Mouse (Mus musculus) hindbrain, postnatal 0 days (tissue): Measurements from ENCODE around the gene Acsm5. TPM values are rescaled to one million over a fixed set of nuclear protein-coding genes. Genes with fewer than 3 reads are reported as not detected.

Experiments
- ATAC-seq: fragments of 200-750 bp; cut with Nextera tagmentation; 2 replicates; pipeline ENCODE4 v1.8.0; 2017; ENCODE audit warnings: mild to moderate bottlenecking, moderate TSS enrichment, moderate library complexity
- DNase-seq: peaks from one replicate; pipeline ENCODE4 v3.0.0-alpha.2; 2015; ENCODE audit warnings: low spot score
- H3K27ac ChIP-seq: fragments of 300-500 bp; sonication (generic); 2 replicates; pipeline ENCODE4 v1.5.1; 2014; ENCODE audit warnings: mild to moderate bottlenecking
- H3K27me3 ChIP-seq: fragments of 300-500 bp; sonication (generic); 2 replicates; pipeline ENCODE4 v1.6.1; 2014; ENCODE audit warnings: low read length, mixed read lengths; ENCODE audit not compliant: insufficient read depth
- H3K36me3 ChIP-seq: fragments of 300-500 bp; sonication (generic); 2 replicates; pipeline ENCODE4 v1.6.1; 2014; ENCODE audit warnings: low read length, mixed read lengths; ENCODE audit not compliant: insufficient read depth
- H3K4me1 ChIP-seq: fragments of 300-500 bp; sonication (generic); 2 replicates; pipeline ENCODE4 v1.6.1; 2014; ENCODE audit warnings: antibody characterized with exemption, low read length, mixed read lengths; ENCODE audit not compliant: insufficient read depth
- H3K4me2 ChIP-seq: fragments of 300-500 bp; sonication (generic); 2 replicates; pipeline ENCODE4 v1.6.1; 2014; ENCODE audit warnings: low read depth, mild to moderate bottlenecking, low read length, moderate library complexity, mixed read lengths
- H3K4me3 ChIP-seq: fragments of 300-500 bp; sonication (generic); 2 replicates; pipeline ENCODE4 v1.5.1; 2014; ENCODE audit warnings: low read length
- H3K9ac ChIP-seq: fragments of 300-500 bp; sonication (generic); replicated peaks from 2 replicates; pipeline ENCODE4 v1.6.1; 2014; ENCODE audit warnings: mild to moderate bottlenecking, low read length, moderate library complexity, mixed read lengths
- H3K9me3 ChIP-seq: fragments of 300-500 bp; sonication (generic); 2 replicates; pipeline ENCODE4 v1.6.1; 2016; ENCODE audit warnings: low read length, mixed read lengths
- CTCF ChIP-seq: IDR thresholded peaks from 2 replicates; pipeline ENCODE4 v1.5.1; 2016; ENCODE audit warnings: antibody characterized with exemption, control low read depth, low read depth
- WGBS: fragments of 180-500 bp; shearing (Covaris S2); extraction: QIAGEN DNeasy Blood & Tissue Kit; methylation state at CpG from one replicate; pipeline ENCODE4 v1.1.7; 2014; 5-methylcytosine and 5-hydroxymethylcytosine counted together
- polyA plus RNA-seq: library from polyadenylated mRNA; unstranded; fragments of >200 nt; fragmentation: Nextera tagmentation; extraction: Ambion mirVana; gene quantifications from 2 replicates; pipeline ENCODE4 v1.2.1, GENCODE M21; 2015
- total RNA-seq: library from RNA; depleted of rRNA; stranded (reverse); fragments of >200 nt; gene quantifications from 2 replicates; pipeline ENCODE4 v1.2.3, GENCODE M21; 2014

Gene Acsm5
- total and polyA plus RNA-seq, 2 experiments from 2014 or later, result 0.16 to 0.25 TPM

DNA sequence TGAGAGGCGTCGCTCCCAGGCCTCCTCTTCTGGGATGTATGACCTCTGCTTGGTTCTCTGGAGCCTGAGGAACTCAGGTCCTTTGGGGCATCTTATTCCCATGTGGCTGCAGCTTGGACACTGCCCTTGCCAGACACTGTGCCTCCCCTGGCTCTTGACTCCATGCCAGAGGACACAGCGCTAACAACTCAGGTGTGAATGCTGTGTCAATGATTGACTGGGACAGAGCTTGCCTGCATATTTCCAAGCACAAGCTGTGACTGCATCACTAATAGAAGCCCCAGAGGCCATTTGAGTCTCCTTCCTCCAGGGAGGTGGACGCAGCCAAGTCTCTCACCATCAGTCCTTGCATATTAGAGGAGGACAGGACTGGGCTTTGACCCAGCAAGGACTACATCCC lies 8.1 kb upstream of the Acsm5 start:
- no peaks in the 10 kb centered on the region for H3K36me3 ChIP-seq
- ATAC-seq, result no peak
- TF ChIP-seq CTCF, result no peak
- H3K4me1 ChIP-seq, result no peaks in the 10 kb centered on the region
- no peak overlapping the region for H3K4me2 ChIP-seq
- no peak overlapping the region for H3K9ac ChIP-seq
- H3K27me3 ChIP-seq, result no peaks in the 10 kb centered on the region
- DNase-seq, result no peak
- no peaks in the 10 kb centered on the region for H3K9me3 ChIP-seq
- 82% methylated on average over 4 of the region's 4 CpGs for WGBS
- H3K4me3 ChIP-seq, result no peak overlapping the region
- no peak overlapping the region for H3K27ac ChIP-seq

DNA sequence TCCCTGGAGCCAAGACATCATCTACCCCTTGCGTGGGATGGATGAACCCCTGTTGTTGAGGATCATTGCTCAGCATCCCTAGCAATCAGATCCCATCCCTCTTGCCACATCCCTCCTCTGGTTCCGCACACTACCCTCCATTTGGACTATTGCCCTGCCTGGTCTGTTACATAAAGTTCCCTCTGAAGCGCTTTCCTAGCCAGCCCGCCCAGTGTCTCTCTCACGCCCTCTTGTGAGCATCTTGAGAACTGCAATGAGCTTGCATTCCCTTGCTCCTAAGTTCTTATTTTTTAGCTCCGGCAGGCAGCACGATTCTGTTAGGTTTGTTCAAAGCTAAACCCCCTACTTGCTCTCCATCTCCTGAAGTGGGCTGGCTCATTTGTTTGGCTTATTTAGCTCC lies 6.2 kb upstream of the Acsm5 start:
- TF ChIP-seq CTCF, result peak; percentile 90
- Histone ChIP-seq H3K9ac (no peak overlapping the region), H3K27ac (no peak overlapping the region), H3K4me3 (no peak overlapping the region), H3K27me3 (no peaks in the 10 kb centered on the region), H3K9me3 (no peaks in the 10 kb centered on the region), H3K4me2 (no peak overlapping the region), H3K4me1 (no peaks in the 10 kb centered on the region), H3K36me3 (no peaks in the 10 kb centered on the region)
- ATAC-seq (no peak), DNase-seq (peak; percentile 78)
- 31% methylated on average over 7 of the region's 7 CpGs for WGBS

DNA sequence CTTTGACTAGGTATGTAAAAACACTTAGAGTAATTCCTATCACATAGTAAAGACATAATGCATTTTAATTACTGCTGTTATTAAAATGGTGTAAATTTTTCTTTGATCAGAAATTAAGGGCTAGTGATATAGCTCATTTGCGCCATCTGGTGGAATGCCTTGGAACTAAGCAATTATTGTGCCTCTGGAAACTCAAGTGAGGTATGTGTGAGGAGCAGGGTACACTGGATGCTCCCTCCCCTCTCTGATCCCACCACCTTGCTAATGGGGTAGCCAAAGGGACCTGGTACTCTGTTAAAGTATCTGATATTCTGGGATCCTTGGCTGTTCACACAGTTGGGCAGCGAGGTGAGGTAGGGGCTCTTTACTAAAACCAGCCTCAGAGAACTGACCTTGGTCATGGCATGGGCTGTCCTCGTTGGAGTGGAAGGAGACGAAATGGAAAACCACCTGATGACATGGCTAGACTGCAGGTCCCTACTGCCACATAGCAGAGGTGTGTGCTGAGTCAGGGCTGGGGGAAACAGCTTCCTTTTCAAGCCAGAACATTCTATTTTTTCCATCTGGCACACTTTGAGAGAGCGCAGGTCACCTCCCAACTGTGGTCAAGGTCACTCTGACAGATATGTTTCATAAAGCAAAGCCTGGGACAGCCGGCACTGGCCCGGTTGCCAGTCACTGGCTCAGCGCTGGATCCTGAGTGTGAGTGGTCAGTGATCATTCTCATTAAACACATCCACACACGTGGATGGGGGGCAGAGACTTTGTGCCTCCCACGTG lies 3.6 kb upstream of the Acsm5 start:
- Histone ChIP-seq H3K4me1 (no peaks in the 10 kb centered on the region), H3K4me3 (no peak overlapping the region), H3K27me3 (no peaks in the 10 kb centered on the region), H3K9me3 (no peaks in the 10 kb centered on the region), H3K4me2 (no peak overlapping the region), H3K27ac (no peak overlapping the region), H3K9ac (no peak overlapping the region), H3K36me3 (no peaks in the 10 kb centered on the region)
- ATAC-seq (0 out of 2 replicates have a peak, but pooled peaks have one; percentile 38), DNase-seq (peak; percentile 77)
- 66% methylated on average over 10 of the region's 10 CpGs for WGBS
- TF ChIP-seq CTCF, result peak; percentile 86

DNA sequence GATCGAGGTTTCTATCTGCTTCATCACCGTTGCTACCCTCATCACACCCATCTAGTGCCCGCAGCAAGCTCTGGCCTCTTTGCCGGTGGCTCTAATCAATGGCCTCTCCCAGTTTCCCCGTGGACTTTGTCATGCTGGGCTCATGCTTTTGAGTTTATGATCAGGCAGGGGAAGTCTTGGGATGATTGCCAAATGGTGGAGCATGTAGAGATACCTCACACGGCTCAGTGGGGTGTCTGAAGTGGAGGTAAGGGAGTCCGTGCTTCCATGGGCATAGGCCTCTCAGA lies 3.0 kb upstream of the Acsm5 start:
- Histone ChIP-seq H3K27me3 (no peaks in the 10 kb centered on the region), H3K36me3 (no peaks in the 10 kb centered on the region), H3K27ac (no peak overlapping the region), H3K4me3 (no peak overlapping the region), H3K4me2 (no peak overlapping the region), H3K4me1 (no peaks in the 10 kb centered on the region), H3K9me3 (no peaks in the 10 kb centered on the region), H3K9ac (no peak overlapping the region)
- 78% methylated on average over 7 of the region's 7 CpGs for WGBS
- ATAC-seq (no peak), DNase-seq (no peak)
- no peak for TF ChIP-seq CTCF

DNA sequence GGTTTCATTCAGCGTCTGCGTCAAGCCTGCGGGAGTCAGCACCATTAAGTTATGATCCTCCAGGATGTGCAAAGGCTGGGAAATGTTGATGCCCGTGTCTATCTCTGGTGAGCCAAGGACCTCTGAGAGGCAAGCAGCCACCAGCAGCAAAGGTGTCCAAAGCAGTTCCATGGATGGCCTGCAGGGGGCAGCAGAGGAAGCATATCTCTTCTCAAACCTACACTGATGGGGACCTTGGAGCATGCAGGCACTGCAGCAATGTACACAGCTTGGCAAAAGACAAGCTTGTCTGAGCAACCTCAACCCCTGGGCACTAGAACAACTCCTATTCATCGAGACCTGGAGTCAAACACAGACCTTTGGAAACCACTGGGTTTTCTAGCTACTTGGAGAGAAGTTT lies 391 bp downstream of the Acsm5 start:
- TF ChIP-seq CTCF, result peak; percentile 94

DNA sequence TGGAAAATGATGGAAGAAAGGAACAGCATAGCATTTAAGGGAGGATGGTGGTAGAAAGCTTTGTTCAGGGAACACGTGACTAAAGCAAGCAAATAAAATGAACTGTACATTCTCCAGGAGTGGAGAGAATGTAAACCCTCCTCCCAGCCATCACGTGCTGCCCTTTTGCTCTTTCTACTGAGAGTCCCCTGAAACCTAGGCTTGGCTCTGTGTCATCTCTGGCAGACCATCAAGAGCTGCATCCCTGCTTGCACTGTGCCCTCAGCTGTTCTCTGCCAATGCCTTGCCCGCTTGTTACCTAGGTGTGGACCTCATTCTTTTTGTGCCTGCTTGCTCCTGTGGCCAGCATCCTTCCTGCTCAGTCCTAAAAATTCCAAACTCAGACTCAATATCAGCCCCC lies 2.6 kb downstream of the Acsm5 start:
- no peak overlapping the region for H3K9ac ChIP-seq
- ATAC-seq (no peak), DNase-seq (no peak)
- H3K4me1 ChIP-seq, result no peaks in the 10 kb centered on the region
- H3K27ac ChIP-seq, result no peak overlapping the region
- no peak overlapping the region for H3K4me2 ChIP-seq
- H3K9me3 ChIP-seq, result no peaks in the 10 kb centered on the region
- 82% methylated on average over 3 of the region's 3 CpGs for WGBS
- no peaks in the 10 kb centered on the region for H3K36me3 ChIP-seq
- H3K4me3 ChIP-seq, result no peak overlapping the region
- no peak for TF ChIP-seq CTCF
- H3K27me3 ChIP-seq, result no peaks in the 10 kb centered on the region

More for the DNA sequence above, 391 bp downstream of the Acsm5 start:
- ATAC-seq, result peak; percentile 59; the same call in 1 of the 2 replicates
- no peak overlapping the region for H3K4me2 ChIP-seq
- DNase-seq, result peak; percentile 77
- H3K27me3 ChIP-seq, result no peaks in the 10 kb centered on the region
- H3K9ac ChIP-seq, result no peak overlapping the region
- WGBS, result 60% methylated on average over 5 of the region's 5 CpGs
- H3K36me3 ChIP-seq, result no peaks in the 10 kb centered on the region
- no peaks in the 10 kb centered on the region for H3K9me3 ChIP-seq
- H3K27ac ChIP-seq, result no peak overlapping the region
- H3K4me1 ChIP-seq, result no peaks in the 10 kb centered on the region
- H3K4me3 ChIP-seq, result no peak overlapping the region

DNA sequence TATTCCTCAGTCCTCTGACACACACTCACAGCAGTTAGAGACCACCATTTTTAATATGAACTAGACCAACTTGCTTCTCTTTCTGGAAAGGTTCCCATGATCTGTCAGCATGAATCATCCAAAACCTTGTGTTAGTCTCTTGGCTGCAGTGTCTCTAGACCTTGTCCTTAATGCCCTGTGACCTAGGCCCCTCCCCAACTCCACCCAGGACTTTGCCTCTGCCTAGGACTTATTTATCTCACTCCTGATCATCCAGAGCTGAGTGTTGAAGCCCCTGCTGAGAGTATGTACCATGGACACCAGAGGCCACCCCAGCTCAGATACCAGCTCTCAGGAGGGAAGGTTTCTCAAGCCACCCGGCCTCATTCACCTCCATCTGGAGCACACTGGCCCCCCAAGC lies 3.1 kb downstream of the Acsm5 start:
- no peak overlapping the region for H3K9ac ChIP-seq
- ATAC-seq (no peak), DNase-seq (no peak)
- H3K4me1 ChIP-seq, result no peaks in the 10 kb centered on the region; the same call in 1 of the 2 replicates
- H3K4me3 ChIP-seq, result no peak overlapping the region
- no peaks in the 10 kb centered on the region for H3K36me3 ChIP-seq
- no peak for TF ChIP-seq CTCF
- no peaks in the 10 kb centered on the region for H3K9me3 ChIP-seq
- H3K4me2 ChIP-seq, result no peak overlapping the region
- no peaks in the 10 kb centered on the region for H3K27me3 ChIP-seq
- WGBS, result 91% methylated on average over 1 of the region's 1 CpGs
- no peak overlapping the region for H3K27ac ChIP-seq
